Mouse (Mus musculus): ENCODE data around the gene Cdh16.

DNA sequence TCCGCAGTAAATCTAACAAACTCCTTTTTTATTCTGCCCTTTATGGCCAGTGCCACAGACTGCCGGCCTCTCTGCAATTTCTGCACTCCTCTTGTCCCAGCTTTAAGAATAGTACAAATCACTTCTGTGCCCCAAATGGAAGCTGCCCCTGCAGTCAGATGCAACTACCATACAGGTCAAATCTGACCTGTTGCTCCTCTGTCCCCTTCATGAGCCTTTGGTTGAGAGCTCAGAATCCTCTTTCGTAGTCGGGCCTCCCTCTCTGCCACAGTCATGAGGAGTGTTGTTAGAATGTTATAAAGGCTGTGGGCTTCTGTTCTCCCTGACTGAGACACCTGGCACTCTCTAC is 21.0 kb downstream of the Cdh16 start:
- no peak for TF ChIP-seq CTCF (IDR thresholded peaks at IDR 0.05; ENCODE audit: control insufficient read depth, insufficient read depth, insufficient replicate concordance, low read depth, low read length)
- TF ChIP-seq POLR2A (IDR thresholded peaks at IDR 0.05; ENCODE audit: control insufficient read depth, low read depth, low read length) = no peak
